9 mouse cellular contexts compared by ENCODE assay signal in the genomic region with DNA sequence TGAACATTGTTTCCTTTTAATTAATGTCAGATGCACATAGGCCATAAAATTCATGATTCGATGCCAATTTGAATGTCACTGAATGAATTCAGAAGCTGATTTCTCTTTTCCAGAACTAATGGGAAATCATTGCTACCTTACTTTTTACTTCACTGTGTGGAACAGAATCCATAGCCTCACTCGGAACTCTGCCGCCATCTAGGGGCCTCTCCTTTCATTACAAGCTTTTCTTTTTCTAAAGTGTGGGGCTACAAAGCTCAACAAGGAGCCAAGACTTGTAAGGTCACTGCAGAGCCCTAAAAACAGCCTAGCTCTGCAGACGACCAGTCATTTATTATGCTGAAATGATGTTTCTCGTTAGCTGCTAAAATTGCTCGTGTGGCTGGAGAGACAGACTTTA. TPM values are rescaled to one million over a fixed set of nuclear protein-coding genes. Genes with fewer than 3 reads are reported as not detected.
A peak's percentile ranks its signal among the peaks of the same experiment; 100 is the strongest.
DNase-seq lines count a peak whose midpoint lies in the region; ATAC-seq lines count a peak whose summit lies in the region.
"Had no signal": no experiment of that assay in that cellular context is flagged by ENCODE, and none has a peak within 500 bp of the region (broad histone marks: within the 10 kb centered on the region; RNA-seq: fewer than 3 reads in every experiment).

No protein-coding gene starts in this region.

- no peak for ATAC-seq in kidney, embryonic 14.5 days (ENCODE audit: low FRiP score, low TSS enrichment)
- ATAC-seq in hematopoietic stem cell, adult 5-6 weeks (replicated peaks in 1 of 2; ENCODE audit: insufficient read depth in 1 of 2, low FRiP score in 2 of 2, low TSS enrichment in 1 of 2, low read depth in 1 of 2, poor library complexity in 2 of 2, severe bottlenecking in 2 of 2): peak; percentile 62 to 71; a peak in 3 of 4 replicates

- H3K27ac ChIP-seq in kidney, embryonic 14.5 days (ENCODE audit: low read depth, low read length): no peak overlapping the region
- H3K27ac ChIP-seq in embryonic facial prominence, embryonic 10.5 days (replicated peaks): no peak overlapping the region
- H3K27ac ChIP-seq: limb, embryonic 13.5 days had no signal

- no peak overlapping the region for H3K9ac ChIP-seq in kidney, embryonic 14.5 days (ENCODE audit: low read depth, low read length)
- H3K9ac ChIP-seq: limb, embryonic 13.5 days had no signal

- no peaks in the 10 kb centered on the region for H3K9me3 ChIP-seq in kidney, embryonic 14.5 days (ENCODE audit: control insufficient read depth, low read length)
- no peaks in the 10 kb centered on the region for H3K9me3 ChIP-seq in embryonic facial prominence, embryonic 10.5 days
- H3K9me3 ChIP-seq: limb, embryonic 13.5 days had no signal

- peak; percentile 23 for DNase-seq in kidney, adult 11 months
- peak; percentile 52 for DNase-seq in adrenal gland, postnatal 25 days
- peak; percentile 71 for DNase-seq in embryonic facial prominence, embryonic 10.5 days (ENCODE audit: low spot score)
- peak; percentile 39 for DNase-seq in left cerebral cortex, adult 11 months (ENCODE audit: low spot score)
- DNase-seq in mesoderm, embryonic 11.5 days (ENCODE audit: low read depth, low spot score): peak; percentile 71
- DNase-seq in spleen, adult 12 weeks (ENCODE audit: low spot score): peak; percentile 37

- H3K36me3 ChIP-seq in kidney, embryonic 14.5 days (ENCODE audit: control insufficient read depth, insufficient read depth, low read length): peaks cover 26% of the 10 kb centered on the region; the same call in 1 of the 2 replicates
- peaks cover 20% of the 10 kb centered on the region for H3K36me3 ChIP-seq in embryonic facial prominence, embryonic 10.5 days (replicated peaks)

- WGBS in kidney, embryonic 14.5 days: 14% methylated on average over 6 of the region's 6 CpGs
- WGBS in embryonic facial prominence, embryonic 10.5 days: 13% methylated on average over 6 of the region's 6 CpGs

- H3K4me3 ChIP-seq in kidney, embryonic 14.5 days (ENCODE audit: low read length): no peak overlapping the region
- no peak overlapping the region for H3K4me3 ChIP-seq in embryonic facial prominence, embryonic 10.5 days
- H3K4me3 ChIP-seq: limb, embryonic 13.5 days had no signal

- no peak overlapping the region for H3K4me2 ChIP-seq in kidney, embryonic 14.5 days (replicated peaks; ENCODE audit: low read depth, low read length)
- H3K4me2 ChIP-seq: limb, embryonic 13.5 days had no signal

- H3K4me1 ChIP-seq in kidney, embryonic 14.5 days (ENCODE audit: control insufficient read depth, insufficient read depth, low read length): no peaks in the 10 kb centered on the region
- H3K4me1 ChIP-seq in embryonic facial prominence, embryonic 10.5 days: 0 out of 2 replicates have a peak, but pooled peaks cover 5% of the 10 kb centered on the region

- H3K27me3 ChIP-seq in kidney, embryonic 14.5 days (ENCODE audit: control insufficient read depth, insufficient read depth, low read length): no peaks in the 10 kb centered on the region
- no peaks in the 10 kb centered on the region for H3K27me3 ChIP-seq in embryonic facial prominence, embryonic 10.5 days (replicated peaks; ENCODE audit: low read depth, poor library complexity, severe bottlenecking)
- H3K27me3 ChIP-seq: limb, embryonic 13.5 days had no signal

RNA-seq across cellular contexts. Expression of a gene that starts 12.7 kb away (rescaled TPM):
- 1,488 and 1,909 TPM in 2 replicates for polyA plus RNA-seq in kidney, embryonic 14.5 days (2014; fragmentation: Nextera tagmentation; extraction: Ambion mirVana)
- total RNA-seq in adrenal gland, postnatal 25 days (2021): 721 and 784 TPM in 2 replicates
- polyA plus RNA-seq in embryonic facial prominence, embryonic 10.5 days (2016; fragmentation: Nextera tagmentation; extraction: Ambion mirVana): 1,198 and 1,219 TPM in 2 replicates
- total RNA-seq in hematopoietic stem cell, adult 5-6 weeks (2017): 7,831 and 9,145 TPM in 2 replicates
